Mouse (Mus musculus) thymus, postnatal 10 days (tissue): Measurements from ENCODE around the gene Gm20388.

ENCODE experiments used
- DNase-seq, 2 experiments: peaks; one replicate each; pipeline ENCODE4 v3.0.0; 2021; ENCODE audit warnings: low spot score in 2 of 2

Gm20388 gene

GRCm38 (mm10) chr8:120630848-120631247 lies 720.2 kb downstream of the Gm20388 start:
- no peak for DNase-seq

- DNase-seq = no peak
Observed at GRCm38 (mm10) chr8:120631441-120632375, 721.1 kb downstream of the Gm20388 start.

DNA sequence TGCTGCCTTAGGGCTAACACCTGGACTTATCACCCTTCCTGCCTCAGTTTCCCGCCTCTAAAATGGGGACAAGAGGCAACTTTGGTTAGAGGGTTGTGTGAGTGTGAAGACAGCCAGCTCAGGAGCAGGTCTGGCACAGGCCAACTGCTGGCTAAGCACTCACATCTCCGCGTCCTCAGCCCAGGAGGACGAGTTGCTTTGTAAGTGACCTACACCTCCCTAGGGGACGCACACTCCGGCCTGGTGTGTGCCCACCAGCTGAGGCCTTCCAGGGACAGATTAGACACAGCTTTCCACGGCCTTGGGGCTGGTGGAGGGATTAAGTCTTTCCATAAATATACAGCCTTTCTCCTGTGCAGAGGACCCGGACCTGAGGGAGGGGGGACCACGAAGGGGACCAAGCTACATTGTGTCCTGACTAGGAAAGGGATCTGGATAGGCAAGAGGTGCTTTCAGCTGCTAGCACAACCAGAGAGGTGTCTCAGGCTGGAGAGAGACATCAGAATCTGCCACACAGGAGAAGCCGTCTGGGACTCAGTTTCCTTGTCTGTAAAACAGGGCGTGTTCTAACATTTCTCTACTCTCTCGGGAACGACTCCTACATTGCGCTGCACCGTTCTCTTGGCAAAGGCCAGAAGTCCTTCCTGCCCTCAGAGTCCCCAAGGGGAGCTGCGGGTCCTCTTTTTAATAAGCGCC lies 722.5 kb downstream of the Gm20388 start:
- DNase-seq = no peak

GRCm38 (mm10) chr8:120633665-120634271 lies 723.1 kb downstream of the Gm20388 start:
- DNase-seq = no peak

DNA sequence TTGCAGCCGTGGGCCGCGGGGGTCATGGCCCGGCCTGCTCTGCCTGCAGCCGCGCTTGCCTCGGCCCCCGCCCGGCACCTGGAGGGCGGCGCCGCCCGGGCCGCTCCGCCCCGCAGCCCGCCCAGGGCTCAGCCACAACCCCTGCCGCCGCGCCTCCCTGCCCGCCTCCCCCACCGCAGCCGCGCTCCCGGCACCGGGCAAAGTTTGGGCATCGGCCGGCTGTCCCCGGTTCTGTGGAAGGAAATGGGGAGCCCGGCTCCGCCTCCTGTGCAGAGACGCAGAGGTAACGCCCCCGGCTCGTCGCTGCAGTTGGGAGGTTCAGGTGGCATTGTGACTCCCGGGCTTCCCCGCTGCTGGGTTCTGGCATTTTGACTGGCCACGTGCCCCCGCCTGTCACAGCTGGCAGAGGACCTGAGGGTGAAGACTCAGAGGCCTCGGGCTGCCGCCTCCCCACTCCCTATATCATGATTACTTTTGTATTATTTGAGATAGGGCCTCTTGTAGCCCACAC lies 723.7 kb downstream of the Gm20388 start:
- peak; percentile 58 to 61 for DNase-seq

- no peak for DNase-seq
Observed at GRCm38 (mm10) chr8:120641245-120641644, 730.6 kb downstream of the Gm20388 start.

GRCm38 (mm10) chr8:120642031-120642662 lies 731.5 kb downstream of the Gm20388 start:
- no peak for DNase-seq

DNA sequence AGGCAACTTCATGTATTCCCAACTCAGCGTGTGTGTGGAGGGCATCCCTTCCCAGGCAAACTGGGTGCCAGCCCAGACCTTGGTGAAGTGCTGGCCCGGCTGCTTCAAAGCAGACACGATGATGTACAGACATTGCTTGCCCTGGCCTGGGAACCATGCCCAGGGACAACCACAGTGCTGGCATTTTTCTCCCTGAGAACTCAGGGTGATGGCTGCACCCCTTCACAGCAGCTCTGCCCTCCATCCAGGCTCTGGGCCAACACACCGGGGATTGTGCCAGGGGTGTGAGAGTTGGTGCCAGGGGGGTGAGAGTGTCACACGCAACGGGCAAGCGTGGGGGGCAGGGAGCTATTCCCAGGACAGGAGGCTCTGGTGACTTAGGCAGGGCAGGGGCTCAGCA lies 734.0 kb downstream of the Gm20388 start:
- no peak for DNase-seq

DNA sequence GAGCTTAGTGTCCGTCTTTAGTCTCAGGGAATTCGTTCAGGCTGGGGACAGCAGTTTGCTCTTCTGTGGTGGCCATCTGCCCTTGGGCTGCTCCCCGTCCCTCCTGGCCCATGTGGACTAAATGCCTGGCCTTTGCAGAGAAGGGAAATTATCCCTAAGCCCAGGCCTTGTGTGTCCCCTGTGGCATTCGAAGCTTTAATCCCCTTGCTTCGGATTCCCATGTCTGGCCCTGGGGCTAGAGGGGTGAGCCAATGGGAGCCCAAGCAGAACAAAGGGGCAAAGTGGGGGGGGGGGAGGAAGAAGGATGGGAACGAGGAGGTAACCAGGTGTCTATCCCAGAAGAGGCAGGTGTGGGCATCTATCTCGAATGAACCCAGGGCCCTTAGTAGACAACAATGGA lies 736.9 kb downstream of the Gm20388 start, which contains the start of gene 1190005I06Rik:
Gene 1190005I06Rik (minus strand): TSS at position 101 of the 400 bp plus-strand sequence.
- no peak for DNase-seq

DNA sequence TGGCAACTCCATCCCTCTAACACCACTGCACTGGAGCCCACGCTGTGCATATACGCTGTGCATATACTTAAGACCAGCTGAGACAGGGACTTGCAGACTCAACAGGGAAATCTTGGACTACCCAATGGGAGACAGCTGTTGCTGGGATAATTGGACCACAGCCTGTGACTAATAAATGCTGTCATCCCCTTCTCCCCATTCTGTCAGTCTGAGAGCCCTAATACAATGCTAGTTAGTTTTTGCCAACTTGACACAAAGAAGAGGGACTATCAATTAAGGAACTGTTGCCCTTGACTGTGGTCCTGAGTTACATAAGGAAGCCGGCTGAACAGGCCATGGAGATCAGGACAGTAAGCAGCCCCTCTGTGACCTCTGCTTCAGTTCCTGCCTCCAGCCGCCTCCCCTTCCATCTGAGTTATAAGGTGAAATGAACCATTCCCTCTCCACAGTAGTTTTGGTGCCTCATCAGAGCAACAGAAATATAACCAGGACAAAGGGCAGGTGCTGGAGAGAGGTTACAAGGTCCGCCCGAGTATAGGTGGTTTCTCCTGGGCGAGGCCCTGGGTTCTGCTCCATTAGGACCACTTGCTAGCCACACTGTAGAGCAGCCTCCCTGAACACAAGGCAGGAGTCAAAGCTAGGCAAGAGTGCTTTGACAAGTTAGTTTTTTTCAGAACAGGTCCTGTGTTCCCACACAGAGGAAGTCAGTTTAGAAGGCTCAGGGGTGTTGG lies 745.8 kb downstream of the Gm20388 start:
- DNase-seq = no peak

- no peak for DNase-seq
Observed at GRCm38 (mm10) chr8:120657415-120657814, 746.8 kb downstream of the Gm20388 start.

DNA sequence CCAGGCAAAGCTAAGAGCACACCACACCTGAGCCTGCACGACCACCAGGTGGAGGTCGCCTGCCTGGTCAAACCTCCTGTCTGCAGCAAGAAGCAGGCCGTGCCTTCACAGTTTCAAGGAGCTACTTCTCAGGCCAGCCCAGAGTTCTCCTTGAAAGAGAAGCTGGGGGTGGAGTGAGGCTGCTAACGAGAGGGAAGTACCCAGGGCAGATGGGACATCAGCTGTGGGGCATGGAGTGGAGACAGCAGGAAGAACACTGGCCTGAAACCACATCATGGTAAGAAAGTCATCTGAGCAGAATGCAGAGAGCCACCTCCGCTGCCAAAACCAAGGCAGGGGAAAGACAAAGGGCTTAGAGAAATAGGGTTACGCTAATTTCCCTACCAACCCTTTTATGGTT lies 753.9 kb downstream of the Gm20388 start:
- DNase-seq = no peak

DNA sequence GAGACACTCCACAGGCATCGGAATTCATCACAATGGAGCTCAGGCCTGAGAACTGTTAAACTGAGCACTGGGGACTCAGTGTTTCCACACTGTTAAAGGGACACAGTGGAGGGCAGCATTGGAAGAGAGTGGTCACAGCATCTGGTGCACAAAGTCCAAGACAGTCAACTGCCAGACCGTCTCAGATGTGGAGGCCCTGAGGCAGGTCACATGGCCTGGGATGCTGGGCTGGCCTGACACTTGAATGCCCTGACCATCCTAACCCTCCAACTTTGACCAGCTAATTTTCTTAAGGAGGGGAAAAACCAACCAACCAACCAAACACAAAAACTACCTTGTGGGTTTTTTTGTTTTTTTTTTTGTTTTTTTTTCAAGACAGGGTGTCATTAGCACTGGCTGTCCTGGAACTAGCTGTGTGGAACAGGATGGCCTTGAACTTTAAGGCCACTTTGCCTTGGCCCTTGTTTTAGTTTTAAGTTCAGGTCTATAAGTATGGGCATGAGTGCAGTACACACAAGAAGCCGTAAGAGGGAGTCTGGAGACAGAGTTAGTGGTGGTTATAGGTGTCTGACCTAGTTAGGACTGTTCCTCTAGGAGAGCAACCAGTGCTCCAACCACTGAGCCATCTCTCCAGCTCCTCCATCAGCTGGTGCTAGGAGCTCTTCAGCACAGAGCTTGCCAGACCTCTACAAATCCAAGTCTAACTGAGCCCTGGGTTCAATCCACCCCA lies 755.2 kb downstream of the Gm20388 start:
- DNase-seq = peak in 1 of 2 experiments; percentile 25

DNA sequence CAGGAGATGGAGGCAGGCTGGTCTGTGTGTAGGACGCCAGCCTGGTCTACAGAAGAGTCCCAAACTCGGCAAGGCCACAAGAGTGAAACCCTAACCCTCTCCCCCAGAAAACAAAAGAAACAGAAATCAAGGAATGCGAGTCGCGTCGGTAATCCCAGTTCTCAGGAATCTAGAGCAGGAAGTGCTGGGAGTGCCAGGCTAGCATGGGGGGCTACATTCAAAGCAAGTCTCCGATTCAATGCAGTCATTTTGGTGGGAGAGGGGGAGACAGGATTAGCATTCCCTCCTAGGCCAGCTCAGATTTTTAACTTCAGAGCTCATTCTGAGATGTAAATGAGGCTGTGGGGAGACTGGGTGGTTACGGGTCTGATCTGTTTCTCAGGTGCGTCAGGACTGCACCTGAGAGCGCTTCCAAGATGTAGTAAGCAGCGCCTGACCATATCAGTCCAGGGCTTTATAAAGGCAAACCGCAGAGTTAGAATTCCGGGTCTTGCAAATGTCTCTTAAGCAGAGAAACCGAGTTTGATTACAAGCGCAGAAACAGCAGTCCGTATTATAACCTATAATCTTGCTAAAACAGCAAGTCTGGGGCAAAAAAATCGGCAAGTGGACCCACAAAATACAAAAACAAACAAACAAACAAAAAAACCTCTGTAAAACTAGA lies 756.3 kb downstream of the Gm20388 start:
- no peak for DNase-seq

DNA sequence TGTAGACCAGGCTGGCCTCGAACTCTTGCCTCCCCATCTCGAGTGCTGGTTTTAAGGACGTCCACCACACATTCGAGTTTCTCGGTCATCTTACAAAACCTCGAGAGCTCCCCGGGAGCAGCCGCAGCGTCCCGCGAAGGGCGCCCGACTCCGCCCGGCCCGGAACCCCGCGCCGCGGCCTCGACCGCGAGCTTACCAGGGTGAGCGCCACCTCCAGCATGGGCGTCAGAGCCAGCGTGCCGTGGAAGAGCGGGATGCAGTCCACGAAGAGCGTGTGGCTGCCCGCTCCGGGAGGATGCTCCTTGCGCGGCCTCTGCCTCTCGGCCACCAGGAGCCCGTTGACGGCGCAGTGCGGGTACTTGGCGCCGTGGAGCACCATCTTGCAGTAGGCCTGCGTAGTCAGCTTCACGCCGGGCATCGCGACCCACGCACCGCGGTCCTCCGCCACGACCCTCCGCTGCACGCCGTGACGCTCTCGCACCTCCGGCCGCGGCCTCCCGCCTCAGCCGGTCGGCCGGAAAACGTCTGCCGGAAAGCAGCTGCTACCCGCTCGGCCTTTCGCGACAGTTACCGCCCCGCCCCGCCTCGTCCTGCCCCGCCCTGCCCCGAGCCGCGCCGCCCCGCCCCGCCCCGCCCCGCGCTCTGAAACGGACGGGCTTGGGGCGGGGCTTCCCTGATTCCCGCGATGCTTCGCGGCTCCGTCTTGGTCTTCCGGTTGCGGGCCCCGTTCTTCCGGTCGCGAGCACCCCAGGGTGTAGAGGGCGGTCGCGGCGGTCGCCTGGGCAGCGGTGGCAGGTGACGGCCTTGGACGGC lies 757.1 kb downstream of the Gm20388 start, which contains the start of the genes Gm27021 and Cox4i1:
Gene Gm27021 (minus strand): TSS at position 519 of the 813 bp plus-strand sequence.
Gene Cox4i1 (plus strand): TSS at position 662 of the 813 bp plus-strand sequence.
- peak; percentile 84 to 95 for DNase-seq

GRCm38 (mm10) chr8:120668374-120668905 lies 757.8 kb downstream of the Gm20388 start, which contains the start of gene Emc8:
Gene Emc8 (minus strand): TSS chr8:120668573.
- DNase-seq = no peak

DNA sequence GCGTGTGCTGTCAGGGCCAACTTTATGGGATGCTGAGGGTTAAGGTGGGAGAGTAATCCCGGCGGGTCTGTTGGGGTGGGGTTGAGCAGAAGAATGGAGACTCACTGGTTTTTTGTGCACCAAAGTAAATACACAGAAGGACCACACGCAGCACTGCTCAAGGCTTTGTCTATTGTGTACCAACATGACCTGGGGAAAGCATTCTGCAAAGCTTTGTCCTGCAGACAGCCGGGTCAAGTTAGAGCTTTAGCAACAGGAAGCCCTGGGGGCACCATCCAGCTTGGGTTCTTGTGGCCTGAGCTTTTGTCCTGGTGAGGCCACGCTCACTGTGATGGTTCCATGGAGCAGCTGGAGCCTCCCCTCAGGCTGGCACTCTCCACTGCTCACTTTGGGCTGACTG lies 761.1 kb downstream of the Gm20388 start:
- no peak for DNase-seq

- DNase-seq = no peak
Observed at GRCm38 (mm10) chr8:120672626-120673229, 762.1 kb downstream of the Gm20388 start.
